Mouse (Mus musculus): Measurements from ENCODE around the gene Lsm3. TPM values are rescaled to one million over a fixed set of nuclear protein-coding genes. Genes with fewer than 3 reads are reported as not detected.

Lsm3 gene
- polyA plus RNA-seq, 1 experiment from 2014 or later: 139 TPM

- WGBS: 86% methylated on average over 2 of the region's 2 CpGs
- H3K36me3 ChIP-seq (ENCODE audit: control insufficient read depth, insufficient read depth, low read length): peaks cover 35% of the 10 kb centered on the region
- no peak overlapping the region for H3K4me3 ChIP-seq (ENCODE audit: low read length)
- H3K4me2 ChIP-seq (ENCODE audit: low read length): no peak overlapping the region
- no peaks in the 10 kb centered on the region for H3K27me3 ChIP-seq (replicated peaks; ENCODE audit: control insufficient read depth, insufficient read depth, low read length)
- no peak overlapping the region for H3K27ac ChIP-seq (ENCODE audit: low read depth, low read length)
- H3K4me1 ChIP-seq (ENCODE audit: control insufficient read depth, insufficient read depth, low read depth, low read length): peaks cover 20% of the 10 kb centered on the region
- no peaks in the 10 kb centered on the region for H3K9me3 ChIP-seq (ENCODE audit: control insufficient read depth, low read length)
- H3K9ac ChIP-seq (ENCODE audit: low read depth, low read length): no peak overlapping the region
- no peak for ATAC-seq
Observed at GRCm38 (mm10) chr6:91476541-91476940, 39.2 kb upstream of the Lsm3 start.

DNA sequence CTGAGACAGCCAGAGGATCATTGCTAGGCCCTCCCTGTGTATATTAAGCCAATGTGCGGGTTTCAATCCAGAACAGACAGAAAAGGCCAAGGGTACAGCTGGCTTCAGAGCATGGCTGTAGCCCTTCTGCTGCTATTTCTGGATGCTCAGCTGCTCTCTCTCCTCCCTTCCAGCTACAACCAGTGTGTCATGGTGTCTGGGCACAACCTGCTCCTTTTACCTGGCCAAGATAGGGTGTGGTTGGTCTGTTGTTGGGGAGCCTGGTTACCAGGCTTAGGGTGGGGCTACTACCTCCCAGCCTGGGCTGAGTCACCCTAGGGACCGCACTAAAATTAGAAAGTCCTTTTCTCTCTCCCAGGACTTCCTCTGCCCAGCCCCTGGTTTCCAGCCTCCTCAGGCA lies 32.4 kb upstream of the Lsm3 start:
- 92% methylated on average over 2 of the region's 2 CpGs for WGBS
- H3K9ac ChIP-seq (ENCODE audit: low read depth, low read length): no peak overlapping the region
- H3K9me3 ChIP-seq (ENCODE audit: control insufficient read depth, low read length): no peaks in the 10 kb centered on the region
- no peaks in the 10 kb centered on the region for H3K27me3 ChIP-seq (replicated peaks; ENCODE audit: control insufficient read depth, insufficient read depth, low read length)
- no peak for ATAC-seq
- H3K36me3 ChIP-seq (ENCODE audit: control insufficient read depth, insufficient read depth, low read length): peaks cover 70% of the 10 kb centered on the region
- no peak overlapping the region for H3K4me3 ChIP-seq (ENCODE audit: low read length)
- H3K4me1 ChIP-seq (ENCODE audit: control insufficient read depth, insufficient read depth, low read depth, low read length): no peaks in the 10 kb centered on the region
- H3K27ac ChIP-seq (ENCODE audit: low read depth, low read length): no peak overlapping the region
- H3K4me2 ChIP-seq (ENCODE audit: low read length): no peak overlapping the region

GRCm38 (mm10) chr6:91486736-91487453 lies 28.8 kb upstream of the Lsm3 start:
- Histone ChIP-seq H3K4me2 (ENCODE audit: low read length) (no peak overlapping the region), H3K9ac (ENCODE audit: low read depth, low read length) (no peak overlapping the region), H3K27ac (ENCODE audit: low read depth, low read length) (no peak overlapping the region), H3K4me3 (ENCODE audit: low read length) (no peak overlapping the region), H3K36me3 (ENCODE audit: control insufficient read depth, insufficient read depth, low read length) (peaks cover 52% of the 10 kb centered on the region), H3K9me3 (ENCODE audit: control insufficient read depth, low read length) (no peaks in the 10 kb centered on the region), H3K27me3 (replicated peaks; ENCODE audit: control insufficient read depth, insufficient read depth, low read length) (no peaks in the 10 kb centered on the region), H3K4me1 (ENCODE audit: control insufficient read depth, insufficient read depth, low read depth, low read length) (no peaks in the 10 kb centered on the region)
- no peak for ATAC-seq
- WGBS: 91% methylated on average over 15 of the region's 15 CpGs

- no peak overlapping the region for H3K9ac ChIP-seq (ENCODE audit: low read depth, low read length)
- H3K4me2 ChIP-seq (ENCODE audit: low read length): no peak overlapping the region
- WGBS: 87% methylated on average over 9 of the region's 9 CpGs
- H3K27me3 ChIP-seq (replicated peaks; ENCODE audit: control insufficient read depth, insufficient read depth, low read length): no peaks in the 10 kb centered on the region
- H3K4me3 ChIP-seq (ENCODE audit: low read length): no peak overlapping the region
- no peak for ATAC-seq
- no peaks in the 10 kb centered on the region for H3K9me3 ChIP-seq (ENCODE audit: control insufficient read depth, low read length)
- H3K4me1 ChIP-seq (ENCODE audit: control insufficient read depth, insufficient read depth, low read depth, low read length): no peaks in the 10 kb centered on the region
- H3K27ac ChIP-seq (ENCODE audit: low read depth, low read length): no peak overlapping the region
- peaks cover 43% of the 10 kb centered on the region for H3K36me3 ChIP-seq (ENCODE audit: control insufficient read depth, insufficient read depth, low read length)
Observed at GRCm38 (mm10) chr6:91488496-91489212, 27.1 kb upstream of the Lsm3 start.

- Histone ChIP-seq H3K4me2 (ENCODE audit: low read length) (no peak overlapping the region), H3K9ac (ENCODE audit: low read depth, low read length) (no peak overlapping the region), H3K4me3 (ENCODE audit: low read length) (no peak overlapping the region), H3K9me3 (ENCODE audit: control insufficient read depth, low read length) (no peaks in the 10 kb centered on the region), H3K4me1 (ENCODE audit: control insufficient read depth, insufficient read depth, low read depth, low read length) (no peaks in the 10 kb centered on the region), H3K27me3 (replicated peaks; ENCODE audit: control insufficient read depth, insufficient read depth, low read length) (no peaks in the 10 kb centered on the region), H3K36me3 (ENCODE audit: control insufficient read depth, insufficient read depth, low read length) (peaks cover 39% of the 10 kb centered on the region), H3K27ac (ENCODE audit: low read depth, low read length) (no peak overlapping the region)
- ATAC-seq: no peak
- 82% methylated on average over 10 of the region's 10 CpGs for WGBS
Observed at GRCm38 (mm10) chr6:91489872-91490271, 25.9 kb upstream of the Lsm3 start.

DNA sequence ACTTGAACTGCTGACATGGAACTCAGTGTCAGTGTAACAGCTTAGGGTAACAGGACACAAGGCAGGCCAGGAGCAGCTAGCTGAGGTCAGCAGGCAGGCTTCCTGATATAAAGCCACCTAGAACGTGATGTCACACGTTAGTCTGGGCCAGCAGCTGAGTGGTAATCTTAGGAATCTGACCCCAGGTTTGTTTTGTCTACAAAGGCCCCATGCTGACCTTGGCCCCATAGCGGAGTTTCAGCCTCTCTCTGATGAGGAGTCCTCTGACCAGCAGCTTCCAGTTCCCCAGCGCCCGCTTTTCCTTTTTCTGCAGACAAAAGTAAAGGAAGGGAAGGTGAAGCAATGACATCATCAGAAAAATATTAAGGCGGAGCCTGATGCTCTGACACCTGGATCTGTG lies 24.7 kb upstream of the Lsm3 start:
- Histone ChIP-seq H3K4me2 (ENCODE audit: low read length) (no peak overlapping the region), H3K9ac (ENCODE audit: low read depth, low read length) (no peak overlapping the region), H3K4me3 (ENCODE audit: low read length) (no peak overlapping the region), H3K27ac (ENCODE audit: low read depth, low read length) (no peak overlapping the region), H3K4me1 (ENCODE audit: control insufficient read depth, insufficient read depth, low read depth, low read length) (no peaks in the 10 kb centered on the region), H3K36me3 (ENCODE audit: control insufficient read depth, insufficient read depth, low read length) (peaks cover 39% of the 10 kb centered on the region), H3K9me3 (ENCODE audit: control insufficient read depth, low read length) (no peaks in the 10 kb centered on the region), H3K27me3 (replicated peaks; ENCODE audit: control insufficient read depth, insufficient read depth, low read length) (no peaks in the 10 kb centered on the region)
- WGBS: 75% methylated on average over 6 of the region's 6 CpGs
- no peak for ATAC-seq

DNA sequence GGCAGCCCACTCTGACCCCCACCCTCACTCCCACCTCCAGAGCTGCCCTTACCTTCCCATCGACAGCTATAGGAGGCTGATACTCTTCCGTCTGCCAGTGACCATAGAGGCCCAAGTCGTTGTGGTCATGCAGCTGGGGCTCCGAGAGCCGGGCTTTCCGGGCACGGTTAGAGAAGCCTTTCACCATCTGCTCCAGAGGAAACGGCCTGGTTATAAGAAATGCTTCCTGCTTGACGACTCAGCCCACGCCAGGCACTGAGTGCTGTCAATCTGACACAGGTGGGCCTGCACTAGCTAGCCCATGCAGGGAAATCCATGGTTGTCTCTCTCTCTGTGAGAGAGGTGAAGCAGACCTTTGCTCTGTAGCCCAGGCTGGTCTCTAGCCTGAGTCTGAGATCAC lies 22.7 kb upstream of the Lsm3 start:
- Histone ChIP-seq H3K9ac (ENCODE audit: low read depth, low read length) (no peak overlapping the region), H3K9me3 (ENCODE audit: control insufficient read depth, low read length) (no peaks in the 10 kb centered on the region), H3K36me3 (ENCODE audit: control insufficient read depth, insufficient read depth, low read length) (peaks cover 36% of the 10 kb centered on the region), H3K27ac (ENCODE audit: low read depth, low read length) (no peak overlapping the region), H3K4me1 (ENCODE audit: control insufficient read depth, insufficient read depth, low read depth, low read length) (no peaks in the 10 kb centered on the region), H3K4me2 (ENCODE audit: low read length) (no peak overlapping the region), H3K27me3 (replicated peaks; ENCODE audit: control insufficient read depth, insufficient read depth, low read length) (no peaks in the 10 kb centered on the region), H3K4me3 (ENCODE audit: low read length) (no peak overlapping the region)
- no peak for ATAC-seq
- WGBS: 89% methylated on average over 10 of the region's 10 CpGs

GRCm38 (mm10) chr6:91494526-91494925 lies 21.2 kb upstream of the Lsm3 start:
- 86% methylated on average over 8 of the region's 8 CpGs for WGBS
- Histone ChIP-seq H3K27ac (ENCODE audit: low read depth, low read length) (no peak overlapping the region), H3K4me3 (ENCODE audit: low read length) (no peak overlapping the region), H3K4me2 (ENCODE audit: low read length) (no peak overlapping the region), H3K4me1 (ENCODE audit: control insufficient read depth, insufficient read depth, low read depth, low read length) (no peaks in the 10 kb centered on the region), H3K36me3 (ENCODE audit: control insufficient read depth, insufficient read depth, low read length) (peaks cover 45% of the 10 kb centered on the region), H3K9ac (ENCODE audit: low read depth, low read length) (no peak overlapping the region), H3K9me3 (ENCODE audit: control insufficient read depth, low read length) (no peaks in the 10 kb centered on the region), H3K27me3 (replicated peaks; ENCODE audit: control insufficient read depth, insufficient read depth, low read length) (no peaks in the 10 kb centered on the region)
- no peak for ATAC-seq

- Histone ChIP-seq H3K27me3 (replicated peaks; ENCODE audit: control insufficient read depth, insufficient read depth, low read length) (no peaks in the 10 kb centered on the region), H3K4me2 (ENCODE audit: low read length) (no peak overlapping the region), H3K4me3 (ENCODE audit: low read length) (no peak overlapping the region), H3K36me3 (ENCODE audit: control insufficient read depth, insufficient read depth, low read length) (peaks cover 70% of the 10 kb centered on the region), H3K9me3 (ENCODE audit: control insufficient read depth, low read length) (no peaks in the 10 kb centered on the region), H3K27ac (ENCODE audit: low read depth, low read length) (no peak overlapping the region), H3K4me1 (ENCODE audit: control insufficient read depth, insufficient read depth, low read depth, low read length) (no peaks in the 10 kb centered on the region), H3K9ac (ENCODE audit: low read depth, low read length) (no peak overlapping the region)
- 96% methylated on average over 1 of the region's 1 CpGs for WGBS
- no peak for ATAC-seq
Observed at GRCm38 (mm10) chr6:91503302-91503701, 12.4 kb upstream of the Lsm3 start.
